Mouse (Mus musculus) T-cell, adult 66 days (primary cell): ENCODE results near the gene Traf3. TPM values are rescaled to one million over a fixed set of nuclear protein-coding genes. Genes with fewer than 3 reads are reported as not detected.

Source experiments
- total RNA-seq, 2 experiments: library from RNA; stranded (reverse); gene quantifications; 3 replicates in 1 of 2; 4 replicates in 1 of 2; pipeline ENCODE4 v1.2.4; 2023

The Traf3 gene
- 10 to 100 TPM; 41.5 to 54.0 TPM for total RNA-seq

GRCm38 (mm10) chr12:111165831-111166591, at the start of gene Traf3:
Traf3 (plus strand) TSS chr12:111166370.

DNA sequence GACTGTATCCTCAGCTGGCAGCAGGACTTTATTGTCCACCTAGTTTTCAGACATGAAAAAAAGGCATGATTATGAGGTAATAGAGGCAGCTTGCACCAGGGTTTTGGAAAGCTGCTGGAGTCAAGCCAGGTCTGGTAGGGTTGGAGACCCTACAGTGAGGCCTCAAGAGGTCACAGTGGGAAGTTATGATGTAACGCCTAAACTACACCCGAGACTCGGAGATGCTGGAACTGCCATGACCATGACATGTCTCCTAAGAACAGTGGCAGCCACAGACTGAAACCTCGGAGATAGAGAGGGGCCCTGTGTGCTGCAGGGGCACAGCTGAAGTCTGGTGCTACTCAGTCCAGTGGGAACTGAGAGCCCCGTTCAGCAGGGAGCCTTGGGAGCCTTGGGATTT, 18.3 kb downstream of the Traf3 start, which contains the start of gene 4930595D18Rik:
4930595D18Rik (minus strand) TSS at position 16 of the 400 bp plus-strand sequence.

GRCm38 (mm10) chr12:111270629-111271277, 104.6 kb downstream of the Traf3 start, which contains the start of gene Amn:
Amn (plus strand) TSS chr12:111271095.

Other genes starting within 250 kb of the Traf3 start
- 1 to 10 TPM; 5.1 to 6.9 TPM for gene Ankrd9, start 187.3 kb upstream of the Traf3 start, total RNA-seq
- gene Rcor1, start 127.0 kb upstream of the Traf3 start, total RNA-seq: 10 to 100 TPM; 50.6 to 51.8 TPM
- not detected for gene 4930595D18Rik, start 18.1 kb downstream of the Traf3 start, total RNA-seq
- gene Amn, start 104.7 kb downstream of the Traf3 start, total RNA-seq: 1 to 10 TPM; 1.9 to 5.0 TPM
- gene Cdc42bpb, start 211.3 kb downstream of the Traf3 start, total RNA-seq: 1 to 10 TPM; 2.1 to 4.2 TPM
- gene Lbhd2, start 240.4 kb downstream of the Traf3 start, total RNA-seq: not detected